Mouse (Mus musculus) midbrain, embryonic 14.5 days (tissue): Measurements from ENCODE around the gene Plpp1. TPM values are rescaled to one million over a fixed set of nuclear protein-coding genes. Genes with fewer than 3 reads are reported as not detected.

Experiments
- ATAC-seq: fragments of 200-750 bp; cut with Nextera tagmentation; 2 replicates; pipeline ENCODE4 v1.8.0; 2017; ENCODE audit warnings: moderate number of reproducible peaks, moderate library complexity; ENCODE audit not compliant: low FRiP score, low TSS enrichment
- DNase-seq: peaks from one replicate; pipeline ENCODE4 v3.0.0-alpha.2; 2015
- H3K27ac ChIP-seq: fragments of 300-500 bp; sonication (generic); replicated peaks from 2 replicates; pipeline ENCODE4 v1.5.1; 2014; ENCODE audit warnings: mild to moderate bottlenecking, low read depth, low read length, moderate library complexity
- H3K27me3 ChIP-seq: fragments of 300-500 bp; sonication (generic); 2 replicates; pipeline ENCODE4 v1.6.1; 2014; ENCODE audit warnings: low read length, control low read depth, mixed read lengths; ENCODE audit not compliant: control insufficient read depth, insufficient read depth
- H3K36me3 ChIP-seq: fragments of 300-500 bp; sonication (generic); 2 replicates; pipeline ENCODE4 v1.6.1; 2014; ENCODE audit warnings: low read length, control low read depth; ENCODE audit not compliant: control insufficient read depth, insufficient read depth
- H3K4me1 ChIP-seq: fragments of 300-500 bp; sonication (generic); 2 replicates; pipeline ENCODE4 v1.6.1; 2014; ENCODE audit warnings: mild to moderate bottlenecking, antibody characterized with exemption, low read length, control low read depth; ENCODE audit not compliant: control insufficient read depth, insufficient read depth
- H3K4me2 ChIP-seq: fragments of 300-500 bp; sonication (generic); 2 replicates; pipeline ENCODE4 v1.6.1; 2014; ENCODE audit warnings: mild to moderate bottlenecking, low read length, moderate library complexity
- H3K4me3 ChIP-seq: fragments of 300-500 bp; sonication (generic); replicated peaks from 2 replicates; pipeline ENCODE4 v1.5.1; 2014; ENCODE audit warnings: low read depth, low read length
- H3K9ac ChIP-seq: fragments of 300-500 bp; sonication (generic); replicated peaks from 2 replicates; pipeline ENCODE4 v1.6.1; 2014; ENCODE audit warnings: mild to moderate bottlenecking, low read length, moderate library complexity
- H3K9me3 ChIP-seq: fragments of 300-500 bp; sonication (generic); 2 replicates; pipeline ENCODE4 v1.6.1; 2016; ENCODE audit warnings: low read length, control low read depth, mixed read lengths; ENCODE audit not compliant: control insufficient read depth
- WGBS: fragments of 180-500 bp; shearing (Covaris S2); extraction: QIAGEN DNeasy Blood & Tissue Kit; methylation state at CpG from one replicate; pipeline ENCODE4 v1.1.7; 2014; 5-methylcytosine and 5-hydroxymethylcytosine counted together
- polyA plus RNA-seq: library from polyadenylated mRNA; unstranded; fragments of >200 nt; fragmentation: Nextera tagmentation; extraction: Ambion mirVana; gene quantifications from 2 replicates; pipeline ENCODE4 v1.2.1, GENCODE M21; 2014

Plpp1 gene
- polyA plus RNA-seq, 1 experiment from 2014 or later = 48.3 TPM

DNA sequence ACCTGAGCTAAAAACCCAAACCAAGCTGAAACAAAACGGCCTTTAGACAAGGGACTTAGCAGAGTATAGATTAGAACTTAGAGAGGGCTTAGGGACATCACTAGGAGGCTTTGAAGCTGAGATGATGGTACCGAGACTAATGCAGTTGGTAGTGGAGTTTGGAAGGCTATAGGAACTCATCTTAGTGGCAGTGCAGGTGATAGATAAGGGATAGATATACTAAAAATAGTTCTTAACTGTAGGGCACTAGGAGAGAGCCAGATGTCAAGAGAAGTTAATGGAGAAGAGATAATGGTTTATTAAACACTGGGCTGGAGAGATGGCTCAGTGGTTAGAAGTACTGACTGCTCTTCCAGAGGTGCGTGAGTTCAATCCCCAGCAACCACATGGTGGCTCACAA, 15.4 kb downstream of the Plpp1 start:
- no peaks in the 10 kb centered on the region for H3K9me3 ChIP-seq
- H3K36me3 ChIP-seq = no peaks in the 10 kb centered on the region
- no peak overlapping the region for H3K9ac ChIP-seq
- H3K27me3 ChIP-seq = no peaks in the 10 kb centered on the region
- no peaks in the 10 kb centered on the region for H3K4me1 ChIP-seq
- no peak overlapping the region for H3K4me2 ChIP-seq
- ATAC-seq (no peak), DNase-seq (no peak)
- H3K27ac ChIP-seq = no peak overlapping the region
- WGBS = 89% methylated on average over 3 of the region's 3 CpGs
- no peak overlapping the region for H3K4me3 ChIP-seq

DNA sequence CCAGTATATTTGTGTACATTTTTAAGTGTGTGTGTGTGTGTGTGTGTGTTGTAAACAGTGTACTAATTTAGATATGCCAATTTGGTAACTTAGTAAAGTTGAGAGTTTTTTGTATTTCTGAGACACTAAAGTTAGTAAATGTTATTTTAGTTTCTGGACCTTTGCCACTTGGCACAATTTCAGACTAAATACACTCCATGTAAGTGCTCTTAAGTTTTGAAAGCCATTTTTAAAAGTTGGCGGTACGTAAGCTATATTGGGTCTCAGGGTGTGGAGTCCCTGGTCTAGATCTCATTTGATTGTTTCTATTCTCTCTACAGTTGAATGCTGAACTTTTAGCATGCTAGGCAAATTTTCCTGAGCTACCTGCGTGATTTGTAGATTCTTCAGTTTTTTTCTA, 17.5 kb downstream of the Plpp1 start:
- Histone ChIP-seq H3K4me3 (no peak overlapping the region), H3K9me3 (no peaks in the 10 kb centered on the region), H3K27me3 (no peaks in the 10 kb centered on the region), H3K4me2 (no peak overlapping the region), H3K27ac (no peak overlapping the region), H3K9ac (no peak overlapping the region), H3K4me1 (no peaks in the 10 kb centered on the region), H3K36me3 (no peaks in the 10 kb centered on the region)
- DNase-seq (no peak), ATAC-seq (no peak)
- WGBS = 94% methylated on average over 3 of the region's 3 CpGs

DNA sequence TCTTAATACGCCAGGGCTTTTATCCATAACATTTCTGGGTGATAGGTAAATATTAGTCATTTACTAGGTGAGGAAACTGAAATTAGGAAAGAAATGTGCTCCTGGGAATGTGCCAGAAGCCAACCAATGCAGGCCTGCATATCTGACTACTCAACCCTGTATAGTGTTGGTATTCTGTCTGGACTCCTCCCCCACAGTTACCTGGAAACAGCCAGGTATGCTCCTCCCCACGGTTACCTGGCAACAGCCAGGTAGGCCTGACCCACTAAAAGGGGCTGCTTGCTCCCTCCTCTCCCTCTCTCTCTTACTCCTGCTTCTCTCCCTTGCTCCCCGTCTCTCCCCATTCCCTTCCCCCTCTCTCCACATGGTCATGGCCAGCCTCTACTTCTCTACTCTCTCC, 21.8 kb downstream of the Plpp1 start:
- Histone ChIP-seq H3K9ac (no peak overlapping the region), H3K27me3 (no peaks in the 10 kb centered on the region), H3K4me1 (no peaks in the 10 kb centered on the region), H3K9me3 (no peaks in the 10 kb centered on the region), H3K4me2 (no peak overlapping the region), H3K36me3 (no peaks in the 10 kb centered on the region), H3K4me3 (no peak overlapping the region), H3K27ac (no peak overlapping the region)
- no peak for ATAC-seq
- no peak for DNase-seq
- 80% methylated on average over 3 of the region's 3 CpGs for WGBS

DNA sequence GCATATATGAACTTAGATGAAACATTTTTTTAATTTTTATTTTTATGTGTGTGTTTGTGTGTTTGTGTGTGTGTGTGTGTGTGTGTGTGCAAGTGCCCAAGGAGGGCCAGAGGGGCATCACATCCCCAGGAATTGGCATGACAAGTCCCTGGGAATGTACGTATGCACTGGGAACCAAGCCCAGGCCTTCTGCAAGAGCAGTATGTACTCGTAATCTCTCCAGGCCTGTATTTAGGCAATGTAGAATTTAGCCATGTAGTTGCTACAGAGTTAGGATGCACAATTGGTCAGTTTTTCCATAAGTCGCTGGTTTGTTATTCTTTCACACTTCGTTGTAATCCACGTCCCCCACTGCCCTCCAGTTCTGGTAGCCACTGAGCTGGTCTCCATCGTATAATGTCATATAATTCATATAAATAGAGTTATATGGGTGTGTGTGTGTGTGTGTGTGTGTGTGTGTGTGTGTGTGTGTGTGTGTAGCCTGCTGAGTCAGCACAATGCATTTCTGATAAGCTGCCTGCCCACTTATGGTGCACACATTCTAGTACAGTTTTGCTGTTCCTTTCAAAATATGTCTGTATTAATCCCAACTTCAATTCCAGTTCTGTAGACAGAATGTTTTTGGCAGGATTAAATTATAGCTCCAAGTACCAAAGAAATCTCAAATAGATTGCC, 22.8 kb downstream of the Plpp1 start:
- Histone ChIP-seq H3K4me1 (no peaks in the 10 kb centered on the region), H3K27ac (no peak overlapping the region), H3K9ac (no peak overlapping the region), H3K36me3 (no peaks in the 10 kb centered on the region), H3K9me3 (no peaks in the 10 kb centered on the region), H3K4me3 (no peak overlapping the region), H3K27me3 (no peaks in the 10 kb centered on the region), H3K4me2 (no peak overlapping the region)
- no peak for ATAC-seq
- no peak for DNase-seq
- 91% methylated on average over 6 of the region's 6 CpGs for WGBS

DNA sequence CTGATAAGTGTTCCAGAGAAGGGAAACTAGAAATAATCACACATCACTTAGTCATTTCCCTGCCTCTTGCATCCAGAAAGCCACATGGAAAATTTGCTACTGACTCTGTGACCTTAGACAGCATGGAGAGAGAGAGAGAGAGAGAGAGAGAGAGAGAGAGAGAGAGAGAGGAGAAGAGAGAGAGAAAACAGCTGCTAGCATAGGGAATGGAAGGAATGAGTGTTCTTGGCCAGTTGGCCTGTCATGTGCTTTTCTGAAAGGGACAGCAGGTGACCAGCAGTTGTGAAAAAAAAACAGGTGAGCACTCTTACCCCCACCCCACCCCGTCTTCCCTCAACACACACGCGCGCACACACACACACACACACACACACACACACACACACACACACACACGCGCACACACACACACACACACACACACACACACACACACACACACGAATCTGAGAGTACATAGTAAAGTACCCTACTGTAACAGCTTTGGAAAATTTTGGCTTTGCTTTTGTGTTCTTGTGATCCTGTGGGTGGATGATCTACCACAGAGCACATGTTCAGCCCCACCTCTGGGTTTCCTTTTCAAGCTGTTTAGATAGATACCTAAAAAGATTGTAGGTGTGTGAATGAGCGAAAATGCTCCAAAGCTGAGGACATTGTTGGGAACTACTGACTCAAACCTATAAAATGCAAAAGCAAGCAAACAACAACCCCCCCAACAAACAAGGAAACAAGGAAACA, 23.5 kb downstream of the Plpp1 start:
- Histone ChIP-seq H3K27me3 (no peaks in the 10 kb centered on the region), H3K36me3 (no peaks in the 10 kb centered on the region), H3K9me3 (no peaks in the 10 kb centered on the region), H3K4me3 (no peak overlapping the region), H3K4me1 (no peaks in the 10 kb centered on the region), H3K27ac (no peak overlapping the region), H3K9ac (no peak overlapping the region), H3K4me2 (no peak overlapping the region)
- 68% methylated on average over 8 of the region's 8 CpGs for WGBS
- ATAC-seq = no peak
- DNase-seq = no peak

DNA sequence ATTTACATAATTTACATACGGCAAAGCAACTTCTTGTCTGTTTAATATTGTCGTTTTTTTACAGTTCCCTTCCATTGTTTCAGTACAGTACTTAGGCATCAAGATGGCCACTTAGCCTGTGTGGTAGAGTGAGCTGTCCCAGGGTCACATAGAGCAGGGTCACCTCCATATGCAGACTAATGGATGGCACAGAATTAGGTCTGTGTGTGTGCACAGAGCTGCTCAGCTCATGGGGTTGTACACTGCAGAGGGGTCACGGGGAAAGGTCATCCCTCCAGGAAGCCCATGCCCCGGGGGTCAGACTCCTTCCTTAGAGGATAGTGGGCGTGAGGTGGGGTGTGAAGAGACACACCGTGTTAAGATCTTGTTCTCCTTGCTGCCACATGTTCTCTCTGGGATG, 24.9 kb downstream of the Plpp1 start:
- Histone ChIP-seq H3K27ac (no peak overlapping the region), H3K9ac (no peak overlapping the region), H3K4me1 (no peaks in the 10 kb centered on the region), H3K9me3 (no peaks in the 10 kb centered on the region), H3K4me2 (no peak overlapping the region), H3K4me3 (no peak overlapping the region), H3K36me3 (no peaks in the 10 kb centered on the region), H3K27me3 (no peaks in the 10 kb centered on the region)
- no peak for ATAC-seq
- WGBS = 64% methylated on average over 6 of the region's 6 CpGs
- no peak for DNase-seq

- H3K27ac ChIP-seq = no peak overlapping the region
- H3K4me1 ChIP-seq = no peaks in the 10 kb centered on the region
- DNase-seq (no peak), ATAC-seq (no peak)
- H3K27me3 ChIP-seq = no peaks in the 10 kb centered on the region
- no peaks in the 10 kb centered on the region for H3K9me3 ChIP-seq
- H3K4me2 ChIP-seq = no peak overlapping the region
- WGBS = 94% methylated on average over 2 of the region's 2 CpGs
- H3K4me3 ChIP-seq = no peak overlapping the region
- H3K9ac ChIP-seq = no peak overlapping the region
- H3K36me3 ChIP-seq = no peaks in the 10 kb centered on the region
Observed at GRCm38 (mm10) chr13:112829619-112830018, 29.0 kb downstream of the Plpp1 start.

GRCm38 (mm10) chr13:112832589-112832988, 32.0 kb downstream of the Plpp1 start:
- WGBS = 67% methylated on average over 2 of the region's 2 CpGs
- ATAC-seq (no peak), DNase-seq (no peak)
- no peaks in the 10 kb centered on the region for H3K27me3 ChIP-seq
- no peaks in the 10 kb centered on the region for H3K36me3 ChIP-seq
- no peak overlapping the region for H3K4me2 ChIP-seq
- no peak overlapping the region for H3K4me3 ChIP-seq
- H3K9ac ChIP-seq = no peak overlapping the region
- H3K4me1 ChIP-seq = no peaks in the 10 kb centered on the region
- no peak overlapping the region for H3K27ac ChIP-seq
- no peaks in the 10 kb centered on the region for H3K9me3 ChIP-seq

DNA sequence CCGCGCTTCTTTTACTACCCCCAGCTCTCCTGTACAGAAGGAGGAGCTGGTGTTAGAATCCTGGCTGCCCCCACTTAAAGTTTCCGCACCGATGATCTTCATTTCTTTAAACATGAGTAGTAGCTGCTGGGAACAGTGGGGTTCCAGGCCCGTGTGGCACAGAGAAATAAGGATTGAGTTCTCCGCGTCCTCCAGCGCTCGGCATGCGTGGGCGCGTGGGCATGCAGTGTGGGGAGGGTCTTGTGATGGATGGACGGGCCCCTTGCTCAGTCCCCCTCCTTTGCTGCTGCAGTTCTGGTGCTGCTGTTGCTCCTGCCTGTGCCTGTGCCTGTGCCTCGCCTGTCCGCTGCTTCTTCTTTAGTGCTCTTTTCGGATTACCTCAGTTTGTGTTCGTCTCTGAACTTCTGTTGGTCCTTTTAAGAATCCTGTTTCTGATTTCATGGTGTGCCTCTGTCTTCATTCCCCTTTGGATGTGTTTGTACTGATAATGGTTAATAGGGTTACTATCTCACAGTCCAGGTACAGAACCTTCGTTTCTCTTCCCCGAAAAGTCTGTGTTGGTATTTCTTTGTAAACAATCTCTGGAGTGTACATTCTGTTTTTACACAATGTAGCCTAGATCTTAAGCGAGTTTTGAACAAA, 32.8 kb downstream of the Plpp1 start:
- Histone ChIP-seq H3K4me1 (no peaks in the 10 kb centered on the region), H3K9ac (no peak overlapping the region), H3K4me2 (no peak overlapping the region), H3K27ac (no peak overlapping the region), H3K36me3 (no peaks in the 10 kb centered on the region), H3K9me3 (no peaks in the 10 kb centered on the region), H3K4me3 (no peak overlapping the region), H3K27me3 (no peaks in the 10 kb centered on the region)
- DNase-seq (no peak), ATAC-seq (no peak)
- 51% methylated on average over 20 of the region's 20 CpGs for WGBS
